Mouse (Mus musculus): ENCODE measurements around the gene Sowahb.

GRCm38 (mm10) chr5:93042031-93042430 lies 2.8 kb downstream of the Sowahb start:
- TF ChIP-seq GATA1 (IDR thresholded peaks at IDR 0.05; ENCODE audit: low read length), result no peak
- TF ChIP-seq TAL1 (IDR thresholded peaks at IDR 0.05; ENCODE audit: low read length), result no peak

All from erythroblast, embryonic 14.5 days (primary cell).